Mouse (Mus musculus) C2C12 (cell line): Measurements from ENCODE around the gene Irx4.

ENCODE experiments used
- CEBPB ChIP-seq: IDR thresholded peaks from one replicate; pipeline ENCODE4 v1.6.1; 2011; ENCODE audit warnings: low read depth, mild to moderate bottlenecking, control low read depth, moderate library complexity
- CTCF ChIP-seq: IDR thresholded peaks from one replicate; pipeline ENCODE4 v1.5.1; 2011; ENCODE audit not compliant: control insufficient read depth, insufficient read depth, insufficient read length
- FOSL1 ChIP-seq: IDR thresholded peaks from one replicate; pipeline ENCODE4 v1.8.0; 2011; ENCODE audit warnings: mild to moderate bottlenecking, low read length; ENCODE audit not compliant: poor library complexity, insufficient read depth, severe bottlenecking
- MAX ChIP-seq: IDR thresholded peaks from one replicate; pipeline ENCODE4 v1.6.1; 2011; ENCODE audit warnings: mild to moderate bottlenecking, control low read depth
- MYOD1 ChIP-seq: IDR thresholded peaks from one replicate; pipeline ENCODE4 v1.6.1; 2011; ENCODE audit warnings: low read depth; ENCODE audit not compliant: control insufficient read depth, insufficient read length
- USF1 ChIP-seq: IDR thresholded peaks from one replicate; pipeline ENCODE4 v1.6.1; 2011; ENCODE audit warnings: low read depth, mild to moderate bottlenecking, control low read depth, moderate library complexity

DNA sequence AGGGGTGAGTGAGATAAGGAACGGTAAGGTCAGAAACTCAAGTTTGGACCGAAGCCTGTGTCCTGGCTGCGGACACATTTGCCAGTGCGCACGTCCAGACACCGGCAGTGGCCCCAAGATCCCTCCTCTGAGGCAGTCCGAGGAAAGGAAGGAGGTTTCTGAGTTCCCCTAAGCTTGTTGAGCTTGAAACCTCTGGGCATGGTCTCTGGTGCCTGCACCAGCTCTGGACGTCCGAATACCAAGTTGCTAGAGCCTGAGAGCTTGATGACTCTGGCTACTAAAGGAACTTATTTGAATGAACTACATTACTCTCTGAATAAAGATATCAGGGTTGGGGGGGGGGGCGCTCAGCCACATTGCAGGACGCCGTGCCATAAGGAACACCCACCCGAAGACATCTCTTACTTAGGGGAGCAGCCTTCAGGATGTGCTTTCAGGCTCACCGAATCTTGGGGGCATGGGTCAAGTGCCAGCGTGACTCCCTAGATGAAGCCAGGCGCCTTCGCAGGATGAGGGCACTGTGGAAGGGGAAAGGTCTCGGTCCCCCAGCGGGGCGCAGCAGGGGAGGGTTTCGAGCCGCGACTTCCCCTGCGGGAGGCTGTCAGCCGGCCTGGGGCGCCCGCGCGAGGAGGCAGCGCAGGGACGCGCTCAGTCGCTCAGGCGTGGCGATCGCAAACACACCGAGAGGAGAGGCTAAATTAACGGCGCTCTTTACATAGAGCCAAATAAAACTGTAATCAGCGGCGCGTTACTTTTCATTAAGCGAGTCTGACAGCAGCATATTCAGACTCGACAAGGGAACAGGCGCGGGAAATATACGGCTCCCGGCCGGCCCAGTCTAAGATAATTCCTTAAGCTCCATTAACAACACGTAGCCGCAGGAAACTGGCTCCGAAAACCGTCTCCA lies 11.3 kb downstream of the Irx4 start:
- TF ChIP-seq CTCF: no peak
- TF ChIP-seq USF1: no peak
- no peak for TF ChIP-seq CEBPB
- TF ChIP-seq FOSL1: no peak
- TF ChIP-seq MAX: no peak
- TF ChIP-seq MYOD1: no peak
